Mouse (Mus musculus) hindbrain, embryonic 12.5 days (tissue): ENCODE data around the gene Prss29. TPM values are rescaled to one million over a fixed set of nuclear protein-coding genes. Genes with fewer than 3 reads are reported as not detected.

Experiments used
- ATAC-seq: fragments of 200-750 bp; cut with Nextera tagmentation; 2 replicates; pipeline ENCODE4 v1.8.0; 2017; ENCODE audit warnings: moderate TSS enrichment; ENCODE audit not compliant: low FRiP score
- H3K27ac ChIP-seq: fragments of 300-500 bp; sonication (generic); 2 replicates; pipeline ENCODE4 v1.5.1; 2016; ENCODE audit warnings: mild to moderate bottlenecking
- H3K27me3 ChIP-seq: fragments of 300-500 bp; sonication (generic); 2 replicates; pipeline ENCODE4 v1.6.1; 2016; ENCODE audit warnings: mild to moderate bottlenecking
- H3K36me3 ChIP-seq: fragments of 300-500 bp; sonication (generic); 2 replicates; pipeline ENCODE4 v1.6.1; 2016; ENCODE audit warnings: mild to moderate bottlenecking
- H3K4me1 ChIP-seq: fragments of 300-500 bp; sonication (generic); 2 replicates; pipeline ENCODE4 v1.6.1; 2016
- H3K4me2 ChIP-seq: fragments of 300-500 bp; sonication (generic); replicated peaks from 2 replicates; pipeline ENCODE4 v1.6.1; 2016; ENCODE audit warnings: mild to moderate bottlenecking
- H3K4me3 ChIP-seq: fragments of 300-500 bp; sonication (generic); 2 replicates; pipeline ENCODE4 v1.5.1; 2016; ENCODE audit warnings: mild to moderate bottlenecking
- H3K9ac ChIP-seq: fragments of 300-500 bp; sonication (generic); 2 replicates; pipeline ENCODE4 v1.6.1; 2016; ENCODE audit warnings: mild to moderate bottlenecking, moderate library complexity
- H3K9me3 ChIP-seq: fragments of 300-500 bp; sonication (generic); replicated peaks from 2 replicates; pipeline ENCODE4 v1.6.1; 2016; ENCODE audit warnings: mild to moderate bottlenecking
- WGBS: fragments of 180-500 bp; shearing (Covaris S2); methylation state at CpG from one replicate; pipeline ENCODE4 v1.1.7; 2016; 5-methylcytosine and 5-hydroxymethylcytosine counted together
- polyA plus RNA-seq: library from polyadenylated mRNA; unstranded; fragments of >200 nt; fragmentation: Nextera tagmentation; extraction: Ambion mirVana; gene quantifications from 2 replicates; pipeline ENCODE4 v1.2.1, GENCODE M21; 2016

Prss29 gene
- polyA plus RNA-seq, 1 experiment from 2014 or later = not detected

DNA sequence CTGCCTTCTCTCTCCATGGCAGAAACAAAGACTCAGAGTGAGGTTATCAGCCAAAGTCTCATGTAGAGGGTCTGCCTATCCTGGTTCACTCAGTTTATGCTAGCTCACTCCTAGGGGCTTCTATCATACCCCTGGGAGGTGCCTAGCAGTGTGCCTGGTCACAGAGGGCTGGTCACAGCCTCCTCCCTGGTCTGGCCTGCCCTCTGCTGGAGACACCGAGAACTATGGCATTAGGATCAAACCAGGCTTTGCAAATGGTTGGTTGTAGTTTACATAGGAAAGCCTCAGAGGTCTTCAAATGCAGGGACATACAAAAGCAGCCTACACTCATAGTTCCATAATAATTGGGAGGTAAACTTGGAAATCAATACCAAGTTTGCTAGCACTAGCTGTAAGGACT is 45.3 kb downstream of the Prss29 start:
- no peak for ATAC-seq
- Histone ChIP-seq H3K9ac (no peak overlapping the region), H3K36me3 (no peaks in the 10 kb centered on the region), H3K4me2 (no peak overlapping the region), H3K4me1 (no peaks in the 10 kb centered on the region), H3K27ac (no peak overlapping the region), H3K27me3 (no peaks in the 10 kb centered on the region), H3K4me3 (no peak overlapping the region), H3K9me3 (no peaks in the 10 kb centered on the region)
- 11% methylated on average over 1 of the region's 1 CpGs for WGBS

DNA sequence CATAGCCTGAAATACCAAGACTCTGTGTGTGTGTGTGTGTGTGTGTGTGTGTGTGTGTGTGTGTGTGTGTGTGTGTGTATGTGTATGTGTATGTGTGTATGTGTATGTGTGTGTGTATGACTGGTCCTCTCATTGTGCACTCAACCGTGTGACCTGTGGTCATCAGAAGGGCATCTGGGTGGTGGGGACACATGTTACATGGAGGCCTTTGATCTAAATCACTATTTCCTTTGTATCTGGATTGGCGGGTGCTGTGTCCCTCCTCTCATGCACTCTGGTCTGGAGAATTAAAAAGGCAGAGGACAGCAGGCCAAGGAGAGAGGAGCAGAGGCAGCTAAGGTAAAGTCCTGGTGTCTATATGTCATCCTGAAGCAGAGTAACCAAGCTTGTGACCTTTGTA is 47.6 kb downstream of the Prss29 start, which contains the start of gene Tpsb2:
Gene Tpsb2 (plus strand): TSS at position 301 of the 400 bp plus-strand sequence.
- Histone ChIP-seq H3K4me3 (no peak within 1 kb of the TSS), H3K9ac (no peak within 1 kb of the TSS), H3K27me3 (no peaks in the 10 kb centered on the region), H3K4me1 (no peaks in the 10 kb centered on the region), H3K9me3 (no peaks in the 10 kb centered on the region), H3K27ac (no peak within 1 kb of the TSS), H3K36me3 (no peaks in the 10 kb centered on the region), H3K4me2 (no peak within 1 kb of the TSS)
- WGBS = 82% methylated on average over 2 of the region's 2 CpGs
- no peak for ATAC-seq

DNA sequence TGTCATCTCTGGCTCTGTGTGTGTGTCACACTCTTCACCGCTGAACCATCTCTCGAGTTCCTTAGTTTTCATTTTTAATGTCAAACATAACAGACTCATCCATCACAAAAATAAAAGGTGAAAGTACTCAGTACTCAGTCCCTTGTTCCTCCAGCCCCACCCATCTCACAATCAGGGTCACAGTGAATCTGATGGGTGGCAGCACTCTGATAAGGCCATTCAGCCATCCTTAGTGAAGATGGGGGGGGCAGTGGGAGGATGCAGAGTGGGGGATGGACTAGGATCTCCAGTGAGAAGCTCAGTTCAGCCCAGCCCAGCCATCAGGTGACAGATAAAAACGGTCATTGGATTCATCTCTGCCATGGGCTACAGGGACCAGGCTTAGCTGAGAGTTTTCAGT is 50.5 kb downstream of the Prss29 start, which contains the start of gene Tpsg1:
Gene Tpsg1 (plus strand): TSS at position 301 of the 400 bp plus-strand sequence.
- no peak for ATAC-seq

More for the DNA sequence above, 50.5 kb downstream of the Prss29 start, which contains the start of gene Tpsg1:
- Histone ChIP-seq H3K4me1 (no peaks in the 10 kb centered on the region), H3K4me3 (no peak within 1 kb of the TSS), H3K9ac (no peak within 1 kb of the TSS), H3K36me3 (no peaks in the 10 kb centered on the region), H3K27me3 (0 out of 2 replicates have a peak, but pooled peaks cover 3% of the 10 kb centered on the region), H3K27ac (no peak within 1 kb of the TSS), H3K9me3 (no peaks in the 10 kb centered on the region), H3K4me2 (no peak within 1 kb of the TSS)
- WGBS = 86% methylated on average over 3 of the region's 3 CpGs

Other genes starting within 250 kb of the Prss29 start
- gene Tmem204, start 235.1 kb upstream of the Prss29 start, polyA plus RNA-seq = 8.5 and 9.5 TPM in 2 replicates
- 42.5 and 43.2 TPM in 2 replicates for gene Telo2, start 202.7 kb upstream of the Prss29 start, polyA plus RNA-seq
- not detected in 2 replicates for gene Ptx4, start 197.9 kb upstream of the Prss29 start, polyA plus RNA-seq
- 24.4 and 26.9 TPM in 2 replicates for gene Clcn7, start 185.3 kb upstream of the Prss29 start, polyA plus RNA-seq
- not detected in 2 replicates for gene Ccdc154, start 156.2 kb upstream of the Prss29 start, polyA plus RNA-seq
- not detected in 2 replicates for gene Gm38655, start 143.2 kb upstream of the Prss29 start, polyA plus RNA-seq
- gene BC003965, start 134.1 kb upstream of the Prss29 start, polyA plus RNA-seq = 33.6 and 34.6 TPM in 2 replicates
- 13.0 and 13.3 TPM in 2 replicates for gene Unkl, start 130.3 kb upstream of the Prss29 start, polyA plus RNA-seq
- 59.4 and 59.5 TPM in 2 replicates for gene Gnptg, start 78.5 kb upstream of the Prss29 start, polyA plus RNA-seq
- 60.0 and 61.8 TPM in 2 replicates for gene Tsr3, start 78.5 kb upstream of the Prss29 start, polyA plus RNA-seq
- gene Baiap3, start 62.3 kb upstream of the Prss29 start, polyA plus RNA-seq = 5.5 and 5.9 TPM in 2 replicates
- gene Ube2i, start 44.0 kb upstream of the Prss29 start, polyA plus RNA-seq = 713 and 760 TPM in 2 replicates
- not detected in 2 replicates for gene Prss34, start 20.3 kb upstream of the Prss29 start, polyA plus RNA-seq
- gene Prss28, start 10.0 kb upstream of the Prss29 start, polyA plus RNA-seq = not detected in 2 replicates
- gene Tpsab1, start 26.9 kb downstream of the Prss29 start, polyA plus RNA-seq = not detected in 2 replicates
- gene Tpsb2, start 47.7 kb downstream of the Prss29 start, polyA plus RNA-seq = not detected in 2 replicates
- 0.86 TPM in 1 of 2 replicates, not detected in the other for gene Tpsg1, start 50.6 kb downstream of the Prss29 start, polyA plus RNA-seq
- 12.5 and 12.7 TPM in 2 replicates for gene Cacna1h, start 115.1 kb downstream of the Prss29 start, polyA plus RNA-seq
- 1.0 and 1.7 TPM in 2 replicates for gene Tekt4, start 136.0 kb downstream of the Prss29 start, polyA plus RNA-seq
- gene Sstr5, start 178.6 kb downstream of the Prss29 start, polyA plus RNA-seq = 0.14 TPM in 1 of 2 replicates, not detected in the other